Mouse (Mus musculus): ENCODE data around the gene Mdm2.

- TF ChIP-seq CTCF (IDR thresholded peaks at IDR 0.05; ENCODE audit: low read depth) (no peak), EP300 (IDR thresholded peaks at IDR 0.05; ENCODE audit: low read depth) (no peak)
Observed at GRCm38 (mm10) chr10:117716686-117717085, 6.1 kb upstream of the Mdm2 start.
